Mouse (Mus musculus) C2C12 (cell line): ENCODE data around the gene Gm39566.

Experiments
- CTCF ChIP-seq: IDR thresholded peaks from one replicate; pipeline ENCODE4 v1.5.1; 2011; ENCODE audit not compliant: control insufficient read depth, insufficient read depth, insufficient read length
- USF1 ChIP-seq: IDR thresholded peaks from one replicate; pipeline ENCODE4 v1.6.1; 2011; ENCODE audit warnings: low read depth, mild to moderate bottlenecking, control low read depth, moderate library complexity

DNA sequence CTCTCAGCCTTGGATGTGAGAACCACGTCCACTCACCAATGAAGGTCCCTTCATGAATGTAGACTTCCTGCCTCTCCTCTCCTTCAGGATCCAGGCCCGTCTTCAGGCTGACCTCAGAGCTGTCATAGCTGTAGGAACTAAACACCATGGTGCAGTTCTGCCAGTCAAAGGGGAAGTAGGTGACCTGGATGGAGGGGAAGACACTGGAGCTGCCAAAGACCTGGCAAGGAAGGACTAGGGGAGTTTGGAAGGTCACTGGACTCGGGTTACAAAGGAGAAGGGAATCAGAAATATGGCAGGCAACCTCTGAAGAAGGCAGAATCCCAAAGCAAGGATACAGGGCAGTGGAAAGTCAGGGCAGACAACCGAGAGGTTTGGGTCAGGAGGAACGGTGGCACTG is 21.7 kb downstream of the Gm39566 start:
- TF ChIP-seq CTCF: no peak
- TF ChIP-seq USF1: no peak
